Mouse (Mus musculus) cerebellum, adult (tissue): Measurements from ENCODE around the gene Reck.

ENCODE experiments used
- ATAC-seq: cut with Nextera tagmentation; 2 replicates; pipeline ENCODE4 v1.9.2; 2017; ENCODE audit warnings: mild to moderate bottlenecking, moderate library complexity, mixed read lengths; ENCODE audit not compliant: insufficient number of reproducible peaks, low FRiP score, low TSS enrichment

Reck gene

DNA sequence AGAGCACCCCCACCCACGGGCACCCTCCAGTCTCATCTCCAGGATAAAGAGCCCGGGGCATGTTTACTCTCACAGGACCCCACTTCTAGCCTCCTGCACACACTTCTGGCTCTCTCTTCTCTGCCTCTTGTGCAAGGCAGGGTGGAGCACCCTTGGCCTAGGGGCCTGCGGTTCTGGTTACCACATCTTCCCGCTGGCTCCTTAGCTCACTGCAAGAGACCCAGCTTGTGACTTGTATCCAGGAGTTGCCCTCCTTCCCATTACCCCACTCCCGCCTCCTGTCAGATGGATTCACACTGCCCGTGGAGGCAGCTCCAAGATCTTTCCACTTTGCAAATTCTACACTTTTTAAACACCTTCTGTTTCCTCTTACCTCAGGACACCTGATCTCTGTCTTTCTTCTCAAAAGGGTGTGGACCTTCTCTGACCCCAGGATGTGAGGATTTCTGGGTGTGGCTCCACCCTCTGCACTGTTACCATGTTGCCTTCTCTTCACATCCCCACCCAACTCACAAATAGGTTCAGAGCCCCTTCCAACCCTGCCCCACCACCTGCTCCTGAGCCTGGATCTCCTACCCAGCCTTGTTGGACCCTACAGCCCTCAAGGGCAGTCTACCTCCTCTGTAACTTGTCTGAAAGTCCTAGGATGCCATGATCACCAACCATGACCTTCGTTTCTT lies 90.7 kb downstream of the Reck start:
- ATAC-seq = no peak

DNA sequence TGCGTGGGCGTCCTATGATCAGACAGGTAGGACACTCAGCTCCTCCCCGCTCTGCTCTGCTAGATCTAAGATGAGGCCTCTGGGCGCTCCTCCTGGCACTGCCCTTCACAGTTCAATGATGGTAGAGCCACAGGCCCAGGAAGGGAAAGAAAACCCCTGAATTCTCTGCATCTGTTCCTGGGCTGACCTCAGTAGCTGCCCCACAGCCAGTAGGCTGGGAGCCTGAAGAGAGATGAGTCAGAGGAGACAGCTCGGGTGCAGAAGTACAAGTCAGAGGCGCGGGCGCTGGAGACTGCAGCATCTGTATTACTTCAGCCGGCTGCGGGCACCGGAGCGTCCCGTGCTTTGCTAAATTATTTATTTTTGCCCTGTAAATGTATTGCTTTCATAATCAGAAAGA lies 93.3 kb downstream of the Reck start:
- no peak for ATAC-seq

DNA sequence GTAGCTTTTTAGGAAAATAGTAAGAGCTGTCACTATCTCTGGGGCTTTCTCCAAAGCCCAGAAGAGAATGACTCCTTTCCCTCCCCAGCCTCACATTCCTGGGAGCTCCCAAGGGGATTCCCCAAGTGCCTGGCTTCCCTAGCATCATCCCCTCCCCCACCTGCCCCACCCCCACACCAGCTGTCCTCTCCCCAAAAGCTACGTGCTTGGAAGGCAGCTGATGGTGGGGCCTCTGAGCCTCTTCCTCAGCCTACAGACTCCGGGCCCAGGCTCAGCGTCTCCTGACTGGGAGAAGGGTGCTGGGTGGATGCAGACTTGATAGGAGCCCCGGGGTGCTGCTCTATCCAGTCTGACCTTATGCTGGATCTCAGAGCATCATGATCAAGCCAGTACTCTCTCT lies 94.0 kb downstream of the Reck start:
- no peak for ATAC-seq

DNA sequence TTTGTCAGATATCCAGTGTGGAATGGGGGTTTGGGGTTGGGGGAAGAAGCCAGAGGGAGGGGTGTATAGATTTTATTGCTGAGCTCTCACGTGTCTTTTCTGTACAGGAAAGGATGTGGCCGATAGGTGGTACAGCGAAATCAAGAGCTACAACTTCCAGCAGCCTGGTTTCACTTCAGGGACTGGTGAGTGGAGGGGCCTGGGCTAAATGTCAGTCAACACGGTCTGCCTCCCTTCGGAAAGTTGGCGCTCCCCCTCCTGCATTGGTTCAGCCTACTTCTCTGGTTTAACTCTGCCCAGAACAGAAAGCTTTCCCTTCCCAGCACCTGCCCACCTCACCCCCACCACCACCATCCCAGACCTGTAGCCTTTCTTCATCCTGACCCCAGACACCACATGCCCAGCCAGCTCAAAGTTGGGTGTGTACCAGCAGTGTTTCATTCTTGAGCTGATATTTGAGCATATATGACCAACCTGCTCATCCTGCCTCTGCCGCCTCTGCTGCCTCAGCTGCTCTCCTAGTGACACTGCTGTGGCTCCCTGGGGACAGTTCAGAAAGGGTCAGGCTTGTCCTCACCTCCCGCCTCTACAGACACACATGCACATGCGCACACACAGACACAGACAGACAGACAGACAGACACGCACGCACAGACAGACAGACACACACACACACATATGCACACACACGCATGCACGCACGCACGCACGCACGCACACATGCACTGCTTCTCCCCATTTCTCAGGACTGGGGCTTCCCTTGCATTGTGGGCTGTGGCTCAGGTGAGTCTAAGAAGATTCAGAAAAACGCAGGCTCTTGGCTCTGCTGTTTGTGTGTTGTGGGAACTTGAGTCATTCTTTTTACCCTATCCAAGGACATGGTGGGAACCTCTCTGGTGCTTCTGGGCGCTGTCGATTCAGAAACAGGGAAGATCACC lies 95.3 kb downstream of the Reck start:
- ATAC-seq = no peak

DNA sequence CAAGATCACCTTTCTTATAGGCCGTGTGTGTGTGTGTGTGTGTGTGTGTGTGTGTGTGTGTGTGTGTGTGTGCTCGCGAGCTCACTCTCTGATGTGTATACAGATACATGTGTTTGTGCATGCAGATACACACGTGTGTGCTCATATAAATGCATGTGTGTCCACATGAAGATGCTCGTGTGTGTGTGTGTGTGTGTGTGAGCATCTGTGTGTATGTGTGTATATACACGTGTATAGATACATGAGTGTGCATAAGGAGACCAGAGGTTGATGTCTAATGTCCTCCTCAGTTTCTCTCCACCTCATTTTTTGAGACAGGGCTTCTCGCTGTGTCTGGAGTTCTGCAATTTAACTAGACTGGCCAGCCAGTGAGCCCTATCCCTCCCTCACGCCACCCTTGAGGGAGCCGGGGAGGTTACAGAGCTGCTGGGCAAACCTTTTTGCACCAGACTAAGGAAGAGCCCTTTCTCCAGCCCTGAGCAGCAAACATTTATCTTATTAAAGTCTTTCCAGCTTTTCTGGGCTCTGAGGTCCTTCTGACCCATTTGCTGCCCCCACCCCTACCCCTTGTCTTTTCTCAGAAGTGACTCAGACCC lies 96.3 kb downstream of the Reck start:
- no peak for ATAC-seq

DNA sequence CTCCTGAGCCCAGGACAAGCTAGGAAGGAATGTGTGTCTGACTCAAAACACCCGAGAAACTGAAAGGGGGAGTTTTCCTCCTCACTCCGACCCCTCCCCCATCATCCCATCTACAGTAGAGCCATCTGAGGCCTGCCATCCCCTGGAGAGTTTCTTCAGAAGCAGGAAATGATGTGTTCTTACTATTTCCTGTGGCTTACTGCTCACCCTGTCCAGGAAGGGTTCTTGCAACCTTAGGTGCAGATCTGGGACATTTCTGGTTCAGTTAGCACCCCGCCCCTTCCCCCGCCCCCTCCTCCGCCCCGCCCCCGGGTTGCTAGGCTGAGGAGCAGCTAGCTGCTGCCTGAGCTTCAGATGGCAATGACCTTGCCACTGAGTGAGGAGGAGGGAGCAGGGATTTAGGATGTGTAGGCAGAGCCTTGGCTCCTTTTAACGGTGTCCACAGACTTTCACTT lies 96.8 kb downstream of the Reck start:
- ATAC-seq = no peak

DNA sequence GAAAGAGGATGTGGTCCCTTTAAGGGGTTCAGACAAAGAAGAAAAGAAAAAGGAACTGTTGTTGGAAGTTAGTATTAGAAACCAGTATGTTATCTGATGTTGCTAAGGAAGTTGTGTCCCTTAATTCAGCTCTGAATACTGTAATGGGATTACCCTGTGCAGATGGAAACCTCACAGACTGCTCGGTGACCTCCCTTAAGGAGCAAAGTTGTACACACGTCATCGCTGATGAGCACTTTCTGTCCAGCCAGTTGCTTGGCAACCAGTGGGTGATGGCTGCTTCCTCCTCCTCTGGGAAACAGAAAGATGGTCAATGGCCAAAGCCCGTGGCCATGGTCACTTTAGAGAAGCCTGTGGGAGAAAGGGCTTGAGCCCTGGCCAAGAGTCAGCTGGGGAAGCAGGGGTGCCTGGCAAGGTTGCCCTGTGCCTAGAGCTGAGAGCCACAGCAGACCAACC lies 98.2 kb downstream of the Reck start:
- no peak for ATAC-seq

DNA sequence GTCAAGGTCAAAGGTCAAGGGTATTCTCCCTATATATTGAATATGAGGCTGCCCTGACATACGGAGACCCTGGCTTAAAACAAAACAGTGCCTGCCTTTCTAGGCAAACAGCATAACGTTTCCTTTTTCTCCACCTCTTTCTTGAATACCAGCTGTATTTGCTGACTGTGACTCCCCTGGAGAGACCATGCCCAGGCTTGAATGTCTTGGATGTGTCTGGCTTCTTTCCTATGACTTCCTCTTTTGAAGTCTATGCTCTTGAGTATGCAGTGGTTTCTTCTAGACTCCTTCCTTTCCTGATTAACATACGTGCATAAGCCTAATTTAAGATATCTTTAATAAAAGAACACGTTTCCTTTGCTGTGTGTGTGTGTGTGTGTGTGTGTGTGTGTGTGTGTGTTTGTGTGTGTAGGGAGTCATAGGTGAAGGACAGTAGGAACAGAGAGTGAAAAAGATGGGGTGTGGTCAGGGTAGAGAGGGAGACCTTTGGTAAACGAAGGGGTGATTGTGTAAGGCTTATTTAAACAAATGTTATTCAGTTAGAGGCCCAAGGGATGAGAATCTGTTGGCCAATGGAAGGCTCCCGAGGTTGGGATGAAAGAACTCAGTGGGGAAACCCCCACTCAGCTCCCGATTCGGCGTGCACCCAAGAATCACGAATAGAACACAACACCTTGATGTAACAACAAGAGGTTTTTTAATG lies 99.7 kb downstream of the Reck start:
- ATAC-seq = no peak

DNA sequence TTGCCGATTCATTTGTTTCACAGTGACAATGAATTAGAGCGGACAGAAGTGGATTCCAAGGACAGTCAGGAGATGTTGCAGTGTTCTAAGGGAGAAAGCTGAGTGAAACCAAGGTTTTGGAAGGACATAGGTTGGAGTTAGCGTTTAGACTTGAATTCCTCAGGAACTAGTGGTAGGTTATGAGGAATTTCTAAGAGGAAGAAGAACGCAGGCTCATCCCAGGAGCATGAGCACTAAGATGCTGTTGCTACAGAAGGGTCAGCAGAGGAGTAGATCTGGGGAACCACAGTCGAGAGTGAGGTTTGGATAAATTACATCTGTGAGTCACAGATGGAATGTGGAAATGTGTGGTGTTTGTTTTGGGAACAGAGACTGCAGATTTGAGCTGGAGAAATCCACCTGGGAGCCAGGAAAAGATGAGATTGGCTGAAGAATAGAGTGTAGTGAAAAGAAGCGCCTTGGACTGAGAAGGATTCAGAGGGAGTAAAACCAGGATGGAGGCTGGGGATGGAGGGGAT lies 101.0 kb downstream of the Reck start:
- ATAC-seq = no peak

DNA sequence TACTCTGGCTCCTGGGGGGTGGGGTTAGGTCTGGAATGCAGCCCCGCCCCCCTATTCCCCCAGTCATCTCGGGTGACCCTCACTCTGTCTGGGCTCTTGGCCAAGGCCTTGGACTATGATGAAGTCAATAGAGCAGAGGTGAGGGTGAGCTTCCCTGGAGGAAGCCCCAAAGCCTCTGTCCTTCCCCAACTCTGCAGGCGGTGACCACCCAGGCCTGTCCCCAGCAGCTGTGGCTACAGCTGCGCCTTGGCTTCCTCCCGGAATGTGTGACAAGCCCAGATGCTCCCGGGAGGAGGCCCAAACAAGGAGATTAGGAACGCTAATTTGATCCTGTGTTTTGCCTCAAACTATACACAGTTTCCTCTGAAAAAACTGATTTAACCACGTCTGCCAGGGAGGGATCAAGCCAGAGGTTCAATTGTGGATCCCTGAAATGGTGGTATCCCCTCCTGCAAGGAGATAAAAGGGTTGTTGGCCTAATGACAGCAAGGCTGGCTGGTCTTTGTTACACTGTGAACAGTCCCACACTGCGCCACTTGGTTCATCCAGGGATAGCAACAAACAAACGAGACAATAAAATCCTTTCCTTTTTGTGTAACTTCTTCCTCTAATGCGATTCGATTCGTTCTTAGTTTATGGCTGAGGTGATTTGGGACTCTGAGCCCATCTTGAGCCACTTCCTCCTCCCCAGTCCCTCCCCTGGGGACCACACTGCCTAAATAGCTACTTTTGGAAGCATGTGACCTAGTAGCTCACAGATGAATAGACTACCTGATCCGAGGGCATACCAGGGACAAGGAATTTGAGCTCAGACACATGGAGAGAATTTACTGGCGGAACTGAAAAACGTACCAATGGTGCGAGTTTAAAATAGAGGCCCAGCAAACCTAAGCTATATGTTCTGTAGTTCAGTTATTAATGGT lies 103.5 kb downstream of the Reck start:
- no peak for ATAC-seq

DNA sequence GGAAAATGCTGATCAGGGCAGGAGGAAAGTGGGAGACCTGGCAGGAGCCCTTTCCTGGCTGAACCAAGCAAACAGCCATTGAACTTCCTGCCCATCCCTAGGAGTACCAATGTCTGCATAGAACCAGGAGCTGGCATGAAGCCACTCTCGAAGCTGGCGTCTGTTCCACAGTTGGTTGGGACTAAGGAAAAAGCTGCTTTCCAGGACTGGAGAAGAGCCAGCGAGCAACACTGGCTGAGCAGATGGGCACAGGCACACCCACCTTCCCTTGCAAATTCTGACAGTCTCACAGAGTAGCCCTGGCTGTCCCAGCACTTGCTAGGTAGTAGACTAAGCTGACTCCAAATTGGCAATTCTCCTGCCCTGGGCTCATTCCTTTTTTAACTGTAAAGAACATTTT lies 104.4 kb downstream of the Reck start:
- ATAC-seq = peak; percentile 61; the same call in 1 of the 2 replicates

DNA sequence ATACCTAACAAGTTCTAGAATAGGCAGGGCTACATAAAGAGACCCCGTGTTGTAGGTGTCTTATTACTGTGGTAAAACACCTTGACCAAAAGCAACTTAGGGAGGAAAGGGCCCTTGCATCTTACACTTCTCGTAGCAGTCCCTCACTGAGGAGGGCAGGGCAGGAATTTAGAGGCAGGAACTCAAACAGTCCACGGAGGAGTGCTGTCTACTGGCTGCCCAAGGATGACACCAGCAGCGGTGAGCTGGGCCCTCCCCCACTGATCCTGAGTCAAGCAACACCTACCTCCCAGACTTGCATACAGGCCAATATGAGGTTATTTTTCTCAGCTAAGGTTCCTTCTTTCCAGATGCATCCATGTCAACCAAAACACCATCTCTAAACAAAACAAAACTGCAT lies 104.9 kb downstream of the Reck start:
- no peak for ATAC-seq

DNA sequence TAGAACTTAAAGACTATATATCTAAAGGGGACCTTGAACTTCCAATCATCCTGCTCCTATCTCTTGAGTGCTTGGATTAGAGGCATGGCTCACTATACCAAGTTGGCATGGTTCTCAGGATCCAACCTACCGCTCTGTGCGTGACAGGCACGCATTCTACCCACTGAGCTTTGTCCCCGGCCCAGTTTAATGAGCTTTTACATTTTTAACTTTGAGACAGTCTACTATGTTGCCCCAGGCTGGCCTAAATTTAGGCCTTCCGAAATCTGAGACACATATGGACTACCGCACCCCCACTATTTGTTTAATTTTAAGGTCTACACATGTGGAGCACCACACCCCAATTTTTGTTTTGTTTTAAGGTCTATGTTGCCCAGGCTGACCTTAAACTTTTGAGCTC lies 105.5 kb downstream of the Reck start:
- no peak for ATAC-seq

DNA sequence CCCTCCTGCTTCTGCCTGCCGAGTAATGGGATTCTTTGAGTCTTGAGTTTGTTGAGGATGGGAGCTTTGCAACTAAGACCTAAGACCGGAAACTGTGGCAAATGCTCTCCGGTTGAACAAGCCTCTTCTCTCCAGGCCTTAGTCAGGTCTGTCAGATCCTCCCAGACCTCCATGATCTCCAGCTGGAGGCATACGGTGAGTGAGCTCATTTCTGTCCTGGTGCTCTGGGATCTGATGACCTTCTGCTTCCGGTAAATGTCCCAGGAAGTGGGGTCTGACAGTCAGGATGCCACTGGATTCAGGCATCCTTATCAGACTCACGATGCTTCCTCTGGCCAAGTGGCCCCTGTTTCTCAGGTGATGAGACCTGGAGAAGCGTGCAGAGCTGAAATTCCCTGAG lies 105.9 kb downstream of the Reck start:
- no peak for ATAC-seq

DNA sequence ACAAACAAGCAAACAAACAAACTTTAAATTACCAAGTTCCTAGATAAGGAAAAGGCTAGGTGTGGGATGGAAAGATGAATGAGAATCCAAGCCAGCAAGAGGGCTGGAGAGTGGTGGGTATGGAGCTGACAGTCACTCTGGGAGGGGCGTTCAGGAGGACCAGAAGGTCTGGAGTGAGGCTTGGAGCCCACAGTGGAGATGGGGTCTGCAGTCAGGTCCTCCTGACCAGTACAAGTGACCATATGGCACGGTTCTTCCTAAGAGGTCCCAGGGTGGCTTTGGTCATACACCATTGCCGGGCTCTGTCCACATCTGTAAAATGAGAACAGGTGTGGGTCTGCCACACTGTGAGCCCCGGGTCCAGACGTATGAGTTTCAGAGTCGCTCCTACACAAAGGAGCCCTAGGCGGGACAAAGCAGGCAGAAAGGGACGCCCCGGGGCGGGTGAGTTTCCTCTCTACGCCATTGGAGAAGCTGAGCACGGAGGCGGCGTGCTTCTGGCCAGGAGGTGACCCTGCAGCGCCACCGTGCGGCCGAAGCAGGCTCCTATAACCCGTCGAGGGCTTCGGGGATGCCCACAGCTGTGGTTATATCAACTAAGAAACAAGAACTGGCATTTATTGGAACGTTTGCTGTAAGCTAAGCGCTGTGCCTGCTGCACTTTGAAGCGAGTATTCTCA lies 106.9 kb downstream of the Reck start:
- ATAC-seq = peak; percentile 80

DNA sequence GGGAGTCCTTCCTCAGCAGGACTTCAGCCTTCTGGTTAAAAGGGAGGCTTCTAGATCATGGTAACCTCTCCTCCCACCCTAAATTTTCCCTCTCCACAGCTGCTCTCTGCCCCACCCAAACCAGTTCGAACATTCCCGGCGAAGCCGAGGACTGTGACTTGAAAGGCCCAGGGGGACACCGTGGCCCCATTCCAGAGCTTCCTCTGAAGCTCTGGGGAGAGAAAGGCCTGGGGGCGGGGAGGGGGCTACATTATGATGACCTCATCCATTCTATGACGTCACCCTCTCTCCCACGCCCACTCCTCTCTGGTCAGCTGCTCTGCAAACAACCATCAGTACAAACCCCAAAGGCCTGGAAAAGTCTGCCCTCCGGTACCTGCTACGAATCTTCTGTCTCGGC lies 107.9 kb downstream of the Reck start, which contains the start of gene Ccin:
Gene Ccin, plus strand, starts transcription at position 303 of the 400 bp plus-strand sequence.
- ATAC-seq = no peak

DNA sequence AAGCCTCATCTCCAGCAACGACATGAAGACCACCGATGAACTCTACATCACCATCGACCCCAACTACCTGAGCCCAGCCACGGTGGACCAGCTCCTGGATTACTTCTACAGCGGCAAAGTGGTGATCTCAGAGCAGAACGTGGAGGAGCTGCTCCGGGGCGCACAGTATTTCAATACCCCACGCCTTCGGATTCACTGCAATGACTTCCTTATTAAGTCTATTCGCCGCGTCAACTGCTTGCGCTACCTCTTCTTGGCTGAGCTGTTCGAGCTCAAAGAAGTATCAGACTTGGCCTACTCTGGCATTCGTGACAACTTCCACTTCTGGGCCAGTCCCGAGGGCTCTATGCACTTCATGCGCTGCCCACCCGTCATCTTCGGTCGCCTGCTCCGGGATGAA lies 108.4 kb downstream of the Reck start:
- ATAC-seq = no peak

DNA sequence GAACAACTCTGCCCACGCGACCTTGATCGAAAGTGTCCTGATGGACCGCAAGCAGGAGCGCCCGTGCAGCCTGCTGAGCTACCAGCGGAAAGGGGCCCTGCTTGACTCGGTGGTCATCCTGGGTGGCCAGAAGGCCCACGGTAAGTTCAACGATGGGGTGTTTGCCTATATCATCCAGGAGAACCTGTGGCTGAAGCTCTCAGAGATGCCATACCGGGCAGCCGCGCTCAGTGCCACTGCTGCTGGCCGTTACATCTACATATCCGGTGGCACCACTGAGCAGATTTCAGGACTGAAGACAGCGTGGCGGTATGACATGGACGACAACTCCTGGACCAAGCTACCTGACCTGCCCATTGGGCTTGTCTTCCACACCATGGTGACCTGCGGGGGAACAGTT lies 109.0 kb downstream of the Reck start:
- no peak for ATAC-seq

DNA sequence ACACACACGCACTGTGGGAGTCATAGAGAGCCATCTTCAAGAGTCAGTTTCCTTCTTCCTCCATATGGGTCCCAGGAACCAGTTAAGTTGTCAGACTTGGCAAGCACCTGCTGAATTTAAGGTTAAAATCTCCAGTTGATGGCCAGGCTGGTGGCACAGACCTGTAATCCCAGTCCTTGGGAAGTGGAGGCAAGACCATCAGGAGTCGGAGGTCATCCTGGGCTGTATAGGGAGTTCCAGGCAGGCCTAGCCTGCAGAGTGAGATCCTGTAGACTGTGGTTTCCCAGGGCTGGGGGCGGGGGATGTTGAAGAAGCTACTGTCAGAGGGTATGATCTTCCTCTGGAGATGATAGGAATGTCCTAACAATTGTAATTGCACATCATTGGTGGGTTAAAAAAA lies 113.6 kb downstream of the Reck start:
- ATAC-seq = no peak
